Mouse (Mus musculus) cerebellum, postnatal 4 days (tissue): ENCODE measurements around the gene Nr1h2.

Source experiments
- DNase-seq, 2 experiments: peaks; one replicate each; pipeline ENCODE4 v3.0.0; 2022; ENCODE audit warnings: low spot score in 2 of 2, mixed read lengths in 1 of 2

Gene Nr1h2

DNA sequence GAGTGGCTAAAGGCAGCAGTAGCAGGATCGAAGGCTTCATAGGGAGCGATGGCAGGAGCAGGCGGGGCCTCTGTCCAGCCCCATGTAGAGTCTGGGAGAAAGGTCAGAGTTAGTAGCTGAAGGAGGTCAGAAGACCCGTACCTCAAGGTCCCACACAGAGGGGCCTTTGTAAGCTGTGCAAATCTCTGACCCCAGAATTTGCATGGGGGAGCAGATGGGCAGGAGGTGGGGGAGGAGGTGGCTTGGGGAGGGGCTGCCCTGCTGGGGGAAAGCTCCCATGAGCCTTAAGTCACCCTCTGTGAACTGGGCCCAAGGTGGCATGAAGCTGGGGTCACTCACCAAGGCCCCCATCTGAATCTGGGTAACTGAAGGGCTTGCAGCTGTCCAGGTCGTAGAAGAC lies 24.2 kb downstream of the Nr1h2 start:
- no peak for DNase-seq

GRCm38 (mm10) chr7:44527483-44528398 lies 26.0 kb downstream of the Nr1h2 start:
- peak; percentile 62 to 77 for DNase-seq

GRCm38 (mm10) chr7:44526414-44527154 lies 27.2 kb downstream of the Nr1h2 start:
- no peak for DNase-seq

- DNase-seq = peak; percentile 52 to 71
Observed at GRCm38 (mm10) chr7:44525126-44525832, 28.5 kb downstream of the Nr1h2 start.

DNA sequence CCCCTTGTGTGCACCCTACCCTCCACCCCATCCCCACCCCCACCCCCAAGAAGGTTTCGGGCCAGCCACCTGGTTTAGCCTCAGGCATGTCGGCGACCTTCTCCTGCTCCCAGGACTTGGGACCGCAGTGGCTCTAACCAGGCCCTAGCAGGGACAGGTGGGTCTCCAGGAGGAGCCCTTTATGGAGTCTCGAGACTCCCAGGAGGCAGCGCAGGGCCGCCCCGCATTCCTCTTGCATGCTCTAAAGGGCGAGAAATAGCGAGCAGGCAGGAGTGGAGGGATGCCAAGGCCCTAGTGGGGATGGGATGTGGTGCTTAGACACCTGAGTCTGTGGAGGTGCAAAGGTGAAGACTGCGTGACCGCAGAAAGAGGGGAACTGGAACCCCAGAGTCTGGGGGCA lies 29.2 kb downstream of the Nr1h2 start, which contains the start of gene Mybpc2:
TSS of gene Mybpc2 (minus strand) at position 155 of the 400 bp plus-strand sequence.
- no peak for DNase-seq

DNA sequence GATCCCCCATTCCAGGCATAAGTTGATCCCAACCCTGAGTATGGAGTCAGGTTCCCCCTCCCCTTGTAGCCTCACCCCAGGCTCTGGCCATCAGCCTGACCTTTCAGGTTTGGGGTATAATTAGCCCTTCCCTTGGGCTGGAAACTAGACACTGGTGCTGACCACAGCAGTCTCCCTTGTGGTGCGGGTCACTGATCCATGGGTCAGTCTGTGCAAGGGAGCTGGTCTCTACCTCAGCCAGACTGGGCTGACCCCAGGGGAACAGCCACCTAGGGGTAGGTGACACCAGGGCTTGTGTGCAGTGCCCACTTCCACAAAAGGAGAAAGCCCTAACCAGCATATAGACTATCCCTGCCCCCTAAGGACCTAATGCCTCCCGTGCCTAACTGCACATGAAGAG lies 30.7 kb downstream of the Nr1h2 start:
- no peak for DNase-seq

DNA sequence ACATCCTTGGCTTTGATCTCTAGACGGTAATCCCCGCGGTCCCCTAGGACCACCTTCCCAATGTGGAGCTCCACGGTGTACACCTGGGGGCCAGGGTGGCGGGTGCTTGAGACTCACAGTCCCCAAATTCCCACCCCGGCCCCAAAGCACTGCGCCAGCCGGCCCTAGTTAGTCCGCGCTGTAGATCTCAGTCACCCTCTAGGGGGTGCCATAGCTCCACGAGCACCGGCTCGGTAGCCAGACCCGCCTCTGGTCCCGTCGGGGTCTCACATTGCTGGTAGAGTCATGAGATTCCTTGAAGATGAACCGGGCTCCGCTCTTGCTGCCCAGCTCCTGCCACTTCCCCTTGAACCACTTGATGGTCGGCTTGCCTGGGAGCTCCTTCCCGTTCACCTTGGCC lies 32.0 kb downstream of the Nr1h2 start:
- peak; percentile 49 to 75 for DNase-seq

DNA sequence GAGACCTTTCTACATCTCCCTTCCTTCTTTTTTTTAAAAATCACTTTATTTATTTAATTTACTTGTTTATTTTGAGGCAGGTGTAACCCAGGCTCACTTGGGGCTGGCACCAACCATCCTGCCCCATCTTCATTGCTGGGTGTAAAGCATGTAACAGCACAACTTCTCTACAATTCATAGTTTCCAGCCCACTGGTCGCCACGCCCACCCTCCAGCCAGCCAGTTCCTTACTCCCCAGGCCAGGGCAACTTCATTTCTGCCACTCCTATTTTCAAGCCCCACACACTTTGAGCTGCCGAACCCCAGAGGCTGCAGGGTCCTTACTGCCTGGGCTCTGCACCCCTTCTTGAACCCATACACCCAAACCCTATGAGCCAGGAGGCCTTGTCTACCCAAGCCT lies 32.8 kb downstream of the Nr1h2 start:
- DNase-seq = no peak

DNA sequence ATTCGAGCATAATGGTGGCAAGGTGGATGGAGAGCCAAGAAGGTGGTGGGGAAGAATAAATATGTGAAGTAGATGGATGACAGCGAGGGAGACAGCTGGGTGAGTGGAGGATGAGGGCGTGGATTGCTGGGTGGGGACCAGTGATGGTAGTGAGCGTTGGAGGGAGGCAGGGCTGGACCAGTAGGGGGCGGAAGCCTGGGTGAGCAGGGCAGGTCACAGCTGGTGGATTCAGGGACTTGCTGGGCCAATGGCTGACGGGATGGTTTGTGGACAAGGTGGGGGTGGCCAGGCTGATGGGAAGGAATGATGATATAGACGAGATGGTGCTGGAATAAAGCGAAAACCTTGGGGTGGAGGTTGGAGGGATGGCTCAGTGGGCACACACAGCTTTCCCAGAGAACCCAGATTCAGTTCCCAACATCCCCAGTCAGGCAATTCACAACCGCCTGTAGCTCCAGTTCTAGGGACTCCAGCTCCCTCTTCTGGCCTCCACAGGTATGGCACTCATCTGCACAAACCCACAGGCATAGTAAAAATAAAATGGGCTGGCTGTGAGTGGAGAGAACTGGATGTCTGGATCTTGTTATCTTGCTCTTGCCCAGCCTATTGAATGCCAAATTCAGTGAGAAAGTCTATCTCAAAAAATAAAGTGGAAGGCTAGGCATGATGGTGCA lies 34.4 kb downstream of the Nr1h2 start:
- DNase-seq = no peak

GRCm38 (mm10) chr7:44507491-44507890 lies 46.3 kb downstream of the Nr1h2 start:
- no peak for DNase-seq

DNA sequence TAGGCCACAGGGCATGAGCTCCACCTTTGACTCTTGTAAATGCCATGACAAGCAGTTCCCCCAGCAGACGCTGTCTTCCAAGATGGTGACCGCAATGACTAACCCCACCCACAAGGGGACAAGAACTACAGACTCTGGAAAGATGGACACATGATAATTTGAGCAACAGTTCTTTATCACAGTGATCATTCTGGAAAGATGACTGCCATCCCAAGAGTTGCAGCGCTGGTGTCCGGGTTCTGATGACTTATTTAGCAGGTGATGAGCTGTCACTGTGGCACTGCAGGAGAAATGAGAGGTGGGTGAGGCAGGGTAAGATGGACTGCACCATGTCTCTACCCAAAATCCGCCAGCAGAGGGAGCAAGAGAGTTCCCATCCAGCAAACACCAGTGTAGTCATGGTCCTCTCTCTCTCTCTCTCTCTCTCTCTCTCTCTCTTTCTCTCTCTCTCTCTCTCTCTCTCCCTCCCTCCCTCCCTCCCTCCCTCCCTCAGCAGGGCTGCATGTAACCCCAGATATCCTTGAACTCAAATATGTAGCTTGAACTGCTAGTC lies 52.1 kb downstream of the Nr1h2 start:
- peak; percentile 54 to 83 for DNase-seq

- no peak for DNase-seq
Observed at GRCm38 (mm10) chr7:44500046-44500445, 53.7 kb downstream of the Nr1h2 start.
